Mouse (Mus musculus) spleen, postnatal 10 days (tissue): ENCODE data around the gene Gdi1.

Experiments
- DNase-seq, 2 experiments: peaks; one replicate each; pipeline ENCODE4 v3.0.0; 2021 to 2022; ENCODE audit warnings: low spot score in 2 of 2

Gene Gdi1

GRCm38 (mm10) chrX:74304867-74305700, at the start of gene Gdi1:
TSS of gene Gdi1 (plus strand) at chrX:74304998.
- peak; percentile 75 to 82 for DNase-seq

GRCm38 (mm10) chrX:74257746-74258145, 47.1 kb upstream of the Gdi1 start:
- DNase-seq = no peak

- DNase-seq = peak in 1 of 2 experiments; percentile 18
Observed at GRCm38 (mm10) chrX:74269736-74270061, 35.1 kb upstream of the Gdi1 start.

GRCm38 (mm10) chrX:74270062-74270901, 34.5 kb upstream of the Gdi1 start, which contains the start of gene Rpl10:
TSS of gene Rpl10 (plus strand) at chrX:74270812.
- DNase-seq = peak; percentile 73 to 88

GRCm38 (mm10) chrX:74270902-74271551, 33.8 kb upstream of the Gdi1 start:
- DNase-seq = peak; percentile 33 to 37

GRCm38 (mm10) chrX:74273422-74274322, 31.1 kb upstream of the Gdi1 start:
- no peak for DNase-seq

- no peak for DNase-seq
Observed at GRCm38 (mm10) chrX:74277916-74278315, 26.9 kb upstream of the Gdi1 start.

- no peak for DNase-seq
Observed at GRCm38 (mm10) chrX:74281041-74281731, 23.6 kb upstream of the Gdi1 start.

GRCm38 (mm10) chrX:74281732-74282394, 22.9 kb upstream of the Gdi1 start, which contains the start of the genes Taz and Dnase1l1:
TSS of gene Taz (plus strand) at chrX:74281912.
TSS of gene Dnase1l1 (minus strand) at chrX:74282337.
- peak; percentile 62 to 82 for DNase-seq

GRCm38 (mm10) chrX:74282395-74283091, 22.3 kb upstream of the Gdi1 start:
- peak; percentile 76 to 92 for DNase-seq

- DNase-seq = no peak
Observed at GRCm38 (mm10) chrX:74283092-74283437, 21.7 kb upstream of the Gdi1 start.

- DNase-seq = no peak
Observed at GRCm38 (mm10) chrX:74293431-74293830, 11.4 kb upstream of the Gdi1 start.

GRCm38 (mm10) chrX:74296538-74297448, 8.0 kb upstream of the Gdi1 start, which contains the start of gene Atp6ap1:
TSS of gene Atp6ap1 (plus strand) at chrX:74297097.
- DNase-seq = peak; percentile 88 to 95

GRCm38 (mm10) chrX:74298348-74298747, 6.5 kb upstream of the Gdi1 start:
- no peak for DNase-seq

GRCm38 (mm10) chrX:74299721-74300120, 5.1 kb upstream of the Gdi1 start:
- DNase-seq = no peak

- DNase-seq = peak; percentile 72 to 91
Observed at GRCm38 (mm10) chrX:74312540-74313464, 8.0 kb downstream of the Gdi1 start, which contains the start of gene Fam50a. TSS of gene Fam50a (plus strand) at chrX:74313033.

- peak; percentile 50 to 71 for DNase-seq
Observed at GRCm38 (mm10) chrX:74328725-74329161, 23.9 kb downstream of the Gdi1 start, which contains the start of gene Plxna3. TSS of gene Plxna3 (plus strand) at chrX:74329066.
